Mouse (Mus musculus) left cerebral cortex, adult 18-20 months (tissue): Measurements from ENCODE around the gene Inha. TPM values are rescaled to one million over a fixed set of nuclear protein-coding genes. Genes with fewer than 3 reads are reported as not detected.

ENCODE experiments used
- DNase-seq, 2 experiments: peaks; one replicate each; pipeline ENCODE4 v3.0.0; 2021 to 2022; ENCODE audit warnings: low spot score in 2 of 2, mixed read lengths in 1 of 2
- total RNA-seq, 2 experiments: library from RNA; stranded (reverse); gene quantifications; 2 replicates each; pipeline ENCODE4 v1.2.3; 2021

Gene Inha
- total RNA-seq, 2 experiments from 2014 or later, result 21.5 to 25.2 TPM

- DNase-seq, result no peak
Observed at GRCm38 (mm10) chr1:75555680-75556079, 48.8 kb downstream of the Inha start.

GRCm38 (mm10) chr1:75556143-75556781 lies 49.4 kb downstream of the Inha start:
- no peak for DNase-seq

GRCm38 (mm10) chr1:75557041-75557440 lies 50.2 kb downstream of the Inha start:
- no peak for DNase-seq

- no peak for DNase-seq
Observed at GRCm38 (mm10) chr1:75558388-75559178, 51.7 kb downstream of the Inha start.

- DNase-seq, result peak; percentile 96
Observed at GRCm38 (mm10) chr1:75559212-75559925, 52.5 kb downstream of the Inha start.

Other genes with a start within 250 kb of the Inha start
- 100 to 1,000 TPM; 480 to 486 TPM for gene Ptprn, start 242.6 kb upstream of the Inha start, total RNA-seq
- 100 to 1,000 TPM; 169 to 185 TPM for gene Resp18, start 228.7 kb upstream of the Inha start, total RNA-seq
- 10 to 100 TPM; 56.5 to 57.4 TPM for gene Dnpep, start 189.1 kb upstream of the Inha start, total RNA-seq
- under 1 TPM; 0.88 to 0.91 TPM for gene Des, start 146.7 kb upstream of the Inha start, total RNA-seq
- 100 to 1,000 TPM; 181 to 191 TPM for gene Speg, start 131.8 kb upstream of the Inha start, total RNA-seq
- 10 to 100 TPM; 67.1 to 70.4 TPM for gene Gmppa, start 71.1 kb upstream of the Inha start, total RNA-seq
- 10 to 100 TPM; 16.2 to 19.6 TPM for gene Asic4, start 56.6 kb upstream of the Inha start, total RNA-seq
- gene Chpf, start 27.8 kb upstream of the Inha start, total RNA-seq, result 10 to 100 TPM; 87.2 to 93.6 TPM
- 100 to 1,000 TPM in 1 of 2 experiments, 10 to 100 TPM in 1; 93.8 to 107 TPM for gene Tmem198, start 27.5 kb upstream of the Inha start, total RNA-seq
- gene Obsl1, start 625 bp upstream of the Inha start, total RNA-seq, result 10 to 100 TPM; 26.6 to 29.6 TPM
- gene Stk11ip, start 14.5 kb downstream of the Inha start, total RNA-seq, result 10 to 100 TPM; 30.9 to 34.9 TPM
- gene Slc4a3, start 39.2 kb downstream of the Inha start, total RNA-seq, result 100 to 1,000 TPM; 175 to 178 TPM